Mouse (Mus musculus): ENCODE data around the gene Atoh8. TPM values are rescaled to one million over a fixed set of nuclear protein-coding genes. Genes with fewer than 3 reads are reported as not detected.
A peak's percentile ranks its signal among the peaks of the same experiment; 100 is the strongest.

The Atoh8 gene
- polyA plus RNA-seq, 1 experiment = 16.2 TPM

GRCm38 (mm10) chr6:72233950-72234349 is 1.4 kb downstream of the Atoh8 start:
- TF ChIP-seq CTCF (IDR thresholded peaks at IDR 0.05; ENCODE audit: borderline replicate concordance, insufficient read depth, low read length) = no peak
- TF ChIP-seq POLR2A (IDR thresholded peaks at IDR 0.05; ENCODE audit: low read depth, low read length) = no peak
- H3K27ac ChIP-seq (ENCODE audit: insufficient read depth, low read length) = no peak overlapping the region
- H3K4me3 ChIP-seq (ENCODE audit: insufficient read depth, low read length) = peak overlapping the region; percentile 48
- H3K4me1 ChIP-seq (ENCODE audit: control insufficient read depth, insufficient read depth, low read length) = no peaks in the 10 kb centered on the region

- TF ChIP-seq POLR2A (IDR thresholded peaks at IDR 0.05; ENCODE audit: low read depth, low read length) (no peak), CTCF (IDR thresholded peaks at IDR 0.05; ENCODE audit: borderline replicate concordance, insufficient read depth, low read length) (no peak)
- Histone ChIP-seq H3K4me1 (ENCODE audit: control insufficient read depth, insufficient read depth, low read length) (no peaks in the 10 kb centered on the region), H3K4me3 (ENCODE audit: insufficient read depth, low read length) (peak overlapping the region; percentile 25; the same call in 1 of the 2 replicates), H3K27ac (ENCODE audit: insufficient read depth, low read length) (no peak overlapping the region)
Observed at GRCm38 (mm10) chr6:72232870-72233269, 2.5 kb downstream of the Atoh8 start.

- Histone ChIP-seq H3K4me1 (ENCODE audit: control insufficient read depth, insufficient read depth, low read length) (no peaks in the 10 kb centered on the region), H3K4me3 (ENCODE audit: insufficient read depth, low read length) (no peak overlapping the region), H3K27ac (ENCODE audit: insufficient read depth, low read length) (no peak overlapping the region)
- TF ChIP-seq POLR2A (IDR thresholded peaks at IDR 0.05; ENCODE audit: low read depth, low read length) (no peak), CTCF (IDR thresholded peaks at IDR 0.05; ENCODE audit: borderline replicate concordance, insufficient read depth, low read length) (no peak)
Observed at GRCm38 (mm10) chr6:72232411-72232810, 3.0 kb downstream of the Atoh8 start.

- Histone ChIP-seq H3K4me3 (ENCODE audit: insufficient read depth, low read length) (no peak overlapping the region), H3K27ac (ENCODE audit: insufficient read depth, low read length) (no peak overlapping the region), H3K4me1 (ENCODE audit: control insufficient read depth, insufficient read depth, low read length) (no peaks in the 10 kb centered on the region)
- TF ChIP-seq CTCF (IDR thresholded peaks at IDR 0.05; ENCODE audit: borderline replicate concordance, insufficient read depth, low read length) (no peak), POLR2A (IDR thresholded peaks at IDR 0.05; ENCODE audit: low read depth, low read length) (no peak)
Observed at GRCm38 (mm10) chr6:72230875-72231274, 4.5 kb downstream of the Atoh8 start.

- TF ChIP-seq POLR2A (IDR thresholded peaks at IDR 0.05; ENCODE audit: low read depth, low read length) (no peak), CTCF (IDR thresholded peaks at IDR 0.05; ENCODE audit: borderline replicate concordance, insufficient read depth, low read length) (no peak)
Observed at GRCm38 (mm10) chr6:72227665-72228265, 7.6 kb downstream of the Atoh8 start.

GRCm38 (mm10) chr6:72227011-72227410 is 8.4 kb downstream of the Atoh8 start:
- no peak overlapping the region for H3K27ac ChIP-seq (ENCODE audit: insufficient read depth, low read length)
- no peak for TF ChIP-seq CTCF (IDR thresholded peaks at IDR 0.05; ENCODE audit: borderline replicate concordance, insufficient read depth, low read length)
- TF ChIP-seq POLR2A (IDR thresholded peaks at IDR 0.05; ENCODE audit: low read depth, low read length) = no peak
- no peak overlapping the region for H3K4me3 ChIP-seq (ENCODE audit: insufficient read depth, low read length)
- no peaks in the 10 kb centered on the region for H3K4me1 ChIP-seq (ENCODE audit: control insufficient read depth, insufficient read depth, low read length)

More at GRCm38 (mm10) chr6:72227665-72228265, 7.6 kb downstream of the Atoh8 start:
- no peaks in the 10 kb centered on the region for H3K4me1 ChIP-seq (ENCODE audit: control insufficient read depth, insufficient read depth, low read length)
- no peak overlapping the region for H3K27ac ChIP-seq (ENCODE audit: insufficient read depth, low read length)
- no peak overlapping the region for H3K4me3 ChIP-seq (ENCODE audit: insufficient read depth, low read length)

- Histone ChIP-seq H3K4me1 (ENCODE audit: control insufficient read depth, insufficient read depth, low read length) (no peaks in the 10 kb centered on the region), H3K4me3 (ENCODE audit: insufficient read depth, low read length) (no peak overlapping the region), H3K27ac (ENCODE audit: insufficient read depth, low read length) (no peak overlapping the region)
- TF ChIP-seq CTCF (IDR thresholded peaks at IDR 0.05; ENCODE audit: borderline replicate concordance, insufficient read depth, low read length) (no peak), POLR2A (IDR thresholded peaks at IDR 0.05; ENCODE audit: low read depth, low read length) (no peak)
Observed at GRCm38 (mm10) chr6:72225686-72226085, 9.7 kb downstream of the Atoh8 start.

- H3K27ac ChIP-seq (ENCODE audit: insufficient read depth, low read length) = no peak overlapping the region
- H3K4me1 ChIP-seq (ENCODE audit: control insufficient read depth, insufficient read depth, low read length) = 0 out of 2 replicates have a peak, but pooled peaks cover 2% of the 10 kb centered on the region
- no peak overlapping the region for H3K4me3 ChIP-seq (ENCODE audit: insufficient read depth, low read length)
- TF ChIP-seq POLR2A (IDR thresholded peaks at IDR 0.05; ENCODE audit: low read depth, low read length) (no peak), CTCF (IDR thresholded peaks at IDR 0.05; ENCODE audit: borderline replicate concordance, insufficient read depth, low read length) (no peak)
Observed at GRCm38 (mm10) chr6:72223892-72224291, 11.5 kb downstream of the Atoh8 start.

GRCm38 (mm10) chr6:72222876-72223275 is 12.5 kb downstream of the Atoh8 start:
- TF ChIP-seq CTCF (IDR thresholded peaks at IDR 0.05; ENCODE audit: borderline replicate concordance, insufficient read depth, low read length) (no peak), POLR2A (IDR thresholded peaks at IDR 0.05; ENCODE audit: low read depth, low read length) (no peak)
- Histone ChIP-seq H3K4me1 (ENCODE audit: control insufficient read depth, insufficient read depth, low read length) (0 out of 2 replicates have a peak, but pooled peaks cover 2% of the 10 kb centered on the region), H3K27ac (ENCODE audit: insufficient read depth, low read length) (no peak overlapping the region), H3K4me3 (ENCODE audit: insufficient read depth, low read length) (no peak overlapping the region)

GRCm38 (mm10) chr6:72222271-72222724 is 13.1 kb downstream of the Atoh8 start:
- H3K27ac ChIP-seq (ENCODE audit: insufficient read depth, low read length) = no peak overlapping the region
- H3K4me1 ChIP-seq (ENCODE audit: control insufficient read depth, insufficient read depth, low read length) = peaks cover 7% of the 10 kb centered on the region
- H3K4me3 ChIP-seq (ENCODE audit: insufficient read depth, low read length) = no peak overlapping the region
- no peak for TF ChIP-seq CTCF (IDR thresholded peaks at IDR 0.05; ENCODE audit: borderline replicate concordance, insufficient read depth, low read length)
- TF ChIP-seq POLR2A (IDR thresholded peaks at IDR 0.05; ENCODE audit: low read depth, low read length) = no peak

Measured in embryonic fibroblast, embryonic 13.5 days (primary cell).